Mouse (Mus musculus) erythroblast, embryonic 14.5 days (primary cell): Measurements from ENCODE around the gene Gtf3c2.

Experiments
- GATA1 ChIP-seq: IDR thresholded peaks from 2 replicates; pipeline ENCODE4 v1.6.1; 2012; ENCODE audit warnings: low read length, inconsistent platforms, mixed read lengths
- TAL1 ChIP-seq: IDR thresholded peaks from 3 replicates; pipeline ENCODE4 v1.6.1; 2012; ENCODE audit warnings: low read length, inconsistent platforms, mixed read lengths

DNA sequence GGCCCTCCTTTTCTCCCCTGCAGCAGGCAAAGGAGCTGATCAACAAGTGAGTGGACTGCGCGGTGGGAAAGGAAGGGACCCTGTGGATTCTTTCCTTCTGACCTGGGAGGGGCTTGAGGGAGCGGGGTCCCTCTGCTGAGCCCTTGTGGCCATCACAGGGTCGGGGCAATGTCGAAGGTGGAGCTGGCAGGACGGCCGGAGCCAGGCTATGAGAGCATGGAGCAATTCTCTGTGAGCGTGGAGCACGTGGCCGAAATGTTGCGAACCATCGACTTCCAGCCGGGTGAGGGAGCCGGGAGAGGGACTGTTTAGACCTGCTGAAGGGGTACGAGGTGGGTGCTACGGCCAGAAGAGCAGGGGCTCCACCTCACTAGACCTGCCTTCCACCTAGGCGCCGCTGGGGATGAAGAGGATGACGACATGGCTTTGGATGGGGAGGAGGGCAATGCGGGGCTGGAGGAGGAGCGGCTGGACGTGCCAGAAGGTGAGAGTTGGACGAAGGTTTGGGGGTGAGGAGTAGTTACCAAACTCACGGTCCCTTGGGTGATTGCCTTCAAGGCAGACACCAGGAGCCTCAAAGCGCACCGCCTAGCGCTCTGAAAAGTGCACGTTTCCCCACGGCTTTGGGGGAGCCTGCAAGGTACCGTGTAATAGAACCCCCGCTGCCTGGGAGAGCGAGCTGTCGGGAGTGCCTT, 43.1 kb downstream of the Gtf3c2 start:
- TF ChIP-seq GATA1 (no peak), TAL1 (no peak)
